Mouse (Mus musculus) embryonic fibroblast, embryonic 13.5 days (primary cell): ENCODE results near the gene 2410004B18Rik.

Experiments
- CTCF ChIP-seq: IDR thresholded peaks from 2 replicates; pipeline ENCODE4 v1.5.1; 2011; ENCODE audit warnings: mild to moderate bottlenecking, control low read depth, low read length, moderate library complexity, borderline replicate concordance; ENCODE audit not compliant: insufficient read depth
- POLR2A ChIP-seq: IDR thresholded peaks from 2 replicates; pipeline ENCODE4 v1.6.1; 2011; ENCODE audit warnings: low read depth, mild to moderate bottlenecking, control low read depth, low read length, moderate library complexity

DNA sequence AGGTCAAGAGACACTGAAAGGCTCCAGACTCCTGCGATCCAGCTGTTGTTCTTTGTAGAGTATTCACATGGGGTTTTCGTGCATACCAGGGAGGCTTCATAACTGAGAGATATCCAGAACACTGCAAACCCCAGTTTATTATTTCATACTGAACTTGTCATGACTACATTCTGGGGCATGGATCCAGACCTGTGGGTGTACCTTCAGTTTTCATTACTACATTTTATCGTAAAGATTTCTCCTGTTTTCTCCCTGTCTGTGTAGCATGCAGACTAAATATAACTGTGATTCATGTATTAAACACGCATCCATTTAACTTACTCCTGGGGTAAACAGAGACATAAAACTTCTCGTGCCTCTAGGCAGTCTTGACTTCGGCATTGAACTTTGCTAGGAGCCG, 37.2 kb downstream of the 2410004B18Rik start:
- no peak for TF ChIP-seq CTCF
- no peak for TF ChIP-seq POLR2A
